Mouse (Mus musculus) heart, postnatal 25 days (tissue): ENCODE results near the gene Bach2. TPM values are rescaled to one million over a fixed set of nuclear protein-coding genes. Genes with fewer than 3 reads are reported as not detected.

Experiments used
- DNase-seq: peaks from one replicate; pipeline ENCODE4 v3.0.0; 2022; ENCODE audit warnings: low spot score
- intact Hi-C: fragments of 180-260 bp; cut with DNase I; formaldehyde crosslinking; loops from one replicate; pipeline ENCODE4 v1.15.1; 2025
- total RNA-seq, 2 experiments: library from RNA; stranded (reverse); gene quantifications; 2 replicates each; pipeline ENCODE4 v1.2.3; 2021

The Bach2 gene
- total RNA-seq, 2 experiments from 2014 or later, result 6.9 to 7.9 TPM

DNA sequence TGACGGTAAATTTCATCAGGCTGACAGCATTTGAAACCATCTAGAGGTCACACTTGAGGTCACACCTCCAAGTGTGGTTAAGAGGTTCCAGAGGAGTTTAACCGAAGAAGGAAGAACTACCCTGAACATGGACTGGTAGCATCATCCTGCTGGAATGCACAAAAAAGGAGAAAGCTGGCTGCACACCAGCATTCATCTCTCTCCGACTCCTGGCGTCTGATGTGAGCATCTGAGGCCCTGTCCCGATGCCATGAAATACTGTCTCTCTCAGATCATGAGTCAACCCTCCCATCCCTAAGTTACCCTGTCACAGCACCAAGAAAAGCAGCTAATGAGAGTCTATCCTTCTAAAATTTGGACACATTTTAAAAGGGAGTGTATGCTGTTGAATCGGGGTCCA, 17.6 kb upstream of the Bach2 start:
- DNase-seq, result no peak
- intact Hi-C loops, result no loop called here

DNA sequence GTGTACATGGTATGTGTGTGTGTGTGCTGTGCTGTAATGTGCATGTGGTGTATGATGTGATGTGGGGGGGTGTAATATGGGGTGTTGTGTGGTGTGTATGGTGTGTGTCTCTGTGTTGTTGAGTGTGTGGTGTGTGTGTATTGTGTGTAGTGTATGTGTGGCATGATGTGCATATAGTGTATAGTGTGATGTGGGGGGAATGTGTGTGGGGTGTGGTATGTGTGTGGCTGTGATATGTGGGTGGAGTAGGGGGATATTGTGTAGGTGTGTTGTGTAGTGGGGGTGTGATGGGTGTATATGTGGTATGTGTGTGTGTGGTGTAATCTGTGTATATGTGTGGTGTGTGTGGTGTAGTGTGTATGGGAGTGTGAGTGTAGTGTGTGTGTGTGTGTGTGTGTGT, 15.0 kb upstream of the Bach2 start:
- no peak for DNase-seq
- intact Hi-C loops, result no loop called here

DNA sequence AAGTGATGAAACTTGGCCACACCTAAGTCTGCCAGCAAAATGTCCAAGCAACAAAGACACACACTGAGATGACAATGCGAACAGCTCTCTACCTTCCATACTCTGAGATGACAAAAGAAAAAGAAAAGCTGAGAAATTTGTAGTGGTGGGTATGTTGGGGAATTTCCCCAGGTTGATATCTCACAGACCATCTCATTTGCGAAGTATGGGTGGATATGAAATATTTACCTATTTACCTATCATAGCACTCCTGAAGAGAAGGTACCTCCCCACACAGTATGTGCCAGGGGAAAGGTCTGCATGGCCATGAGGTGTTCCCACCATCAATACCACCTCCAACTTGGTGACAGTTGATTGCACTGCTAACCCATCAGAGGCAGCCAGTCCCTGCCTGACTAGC, 13.4 kb upstream of the Bach2 start:
- intact Hi-C loops, result loop anchor here (5.0 kb wide), 1 partner anchor 43 kb away; no protein-coding TSS in a partner anchor
- DNase-seq, result no peak

DNA sequence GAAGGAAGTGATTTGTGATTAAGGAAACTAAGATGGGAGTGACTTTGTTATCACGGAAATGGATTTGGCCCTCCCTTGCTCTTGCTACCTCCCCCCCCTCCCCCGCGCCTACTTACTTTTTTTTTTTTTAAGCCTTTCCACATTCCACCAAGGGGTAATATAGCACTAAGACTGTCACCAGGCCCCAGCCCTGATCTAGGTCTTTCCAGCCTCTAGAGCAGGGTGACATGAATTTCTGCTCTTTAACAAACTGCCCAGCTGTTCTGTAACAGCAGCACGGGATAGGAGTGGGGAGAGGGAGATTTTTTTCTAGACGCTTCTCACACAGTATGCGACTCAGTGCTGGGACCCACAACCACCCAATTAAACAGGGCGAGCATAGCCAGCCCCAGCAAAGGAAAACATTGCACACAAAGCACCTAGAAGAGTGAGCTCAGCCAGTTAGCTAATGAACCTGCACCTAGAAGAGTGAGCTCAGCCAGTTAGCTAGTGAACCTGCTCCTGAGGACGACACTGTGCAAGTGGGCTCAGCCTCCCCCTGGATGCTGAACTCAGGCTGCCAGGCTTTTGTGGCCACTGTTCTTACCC, 10.5 kb upstream of the Bach2 start:
- no peak for DNase-seq
- intact Hi-C loops, result loop anchor here (5.0 kb wide), 1 partner anchor 46 kb away; no protein-coding TSS in a partner anchor

DNA sequence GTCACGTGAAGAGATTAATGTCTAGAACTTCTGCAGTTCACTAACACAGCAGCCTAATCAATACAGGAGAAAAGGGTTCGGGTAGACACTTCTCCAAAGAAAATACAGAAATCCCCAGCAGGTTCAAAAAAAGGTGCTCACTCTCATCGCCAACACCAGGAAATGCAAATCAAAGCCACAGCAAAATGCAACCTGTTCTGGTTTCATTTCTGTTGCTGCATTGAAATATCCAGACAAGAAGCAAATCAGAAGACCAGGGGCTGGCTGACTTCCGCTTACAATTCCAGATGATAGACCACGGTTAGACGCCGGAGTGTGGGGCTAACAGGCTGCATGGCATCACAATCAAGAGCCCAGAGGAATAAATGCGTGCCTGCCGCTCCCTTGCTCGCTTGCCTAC, 9.3 kb upstream of the Bach2 start:
- no peak for DNase-seq
- intact Hi-C loops, result loop anchor here (5.0 kb wide), 1 partner anchor 47 kb away; no protein-coding TSS in a partner anchor

DNA sequence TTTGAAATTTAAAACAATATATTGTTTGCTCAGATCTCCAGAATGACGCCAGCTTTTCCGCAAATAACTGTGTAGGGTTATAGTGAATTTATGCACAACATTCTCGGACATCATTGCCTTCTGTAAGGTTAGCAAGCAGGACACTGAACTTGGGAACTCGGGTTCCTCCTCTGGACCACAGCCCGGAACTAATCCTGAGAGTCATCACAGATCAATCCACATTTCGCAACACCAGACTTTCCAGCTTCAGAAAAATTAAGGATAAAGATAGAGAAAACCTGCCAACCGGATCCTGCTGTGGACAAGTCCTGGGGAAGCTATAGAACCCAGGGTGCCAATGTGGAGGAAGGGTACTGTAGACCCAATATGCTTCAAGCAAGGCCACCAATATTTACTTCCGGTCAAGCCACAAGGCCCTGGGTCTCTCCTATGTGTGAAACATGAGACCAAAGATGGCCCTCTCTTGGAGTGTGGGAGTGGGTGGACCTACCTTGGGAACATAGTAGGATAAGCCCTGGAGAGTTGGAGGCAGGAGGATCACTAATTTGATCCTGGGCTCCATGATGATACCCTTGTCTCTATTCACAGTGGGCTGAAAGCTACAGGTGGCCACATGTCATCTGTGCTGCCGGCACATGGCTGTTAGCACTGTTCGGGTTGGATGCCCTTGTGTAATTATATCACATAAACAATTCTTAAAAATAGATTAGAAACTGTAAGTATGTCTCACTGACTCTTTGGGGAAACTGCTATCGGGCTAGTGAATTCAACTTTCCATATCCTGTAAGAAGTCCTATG, 7.1 kb upstream of the Bach2 start:
- no peak for DNase-seq
- intact Hi-C loops, result no loop called here

DNA sequence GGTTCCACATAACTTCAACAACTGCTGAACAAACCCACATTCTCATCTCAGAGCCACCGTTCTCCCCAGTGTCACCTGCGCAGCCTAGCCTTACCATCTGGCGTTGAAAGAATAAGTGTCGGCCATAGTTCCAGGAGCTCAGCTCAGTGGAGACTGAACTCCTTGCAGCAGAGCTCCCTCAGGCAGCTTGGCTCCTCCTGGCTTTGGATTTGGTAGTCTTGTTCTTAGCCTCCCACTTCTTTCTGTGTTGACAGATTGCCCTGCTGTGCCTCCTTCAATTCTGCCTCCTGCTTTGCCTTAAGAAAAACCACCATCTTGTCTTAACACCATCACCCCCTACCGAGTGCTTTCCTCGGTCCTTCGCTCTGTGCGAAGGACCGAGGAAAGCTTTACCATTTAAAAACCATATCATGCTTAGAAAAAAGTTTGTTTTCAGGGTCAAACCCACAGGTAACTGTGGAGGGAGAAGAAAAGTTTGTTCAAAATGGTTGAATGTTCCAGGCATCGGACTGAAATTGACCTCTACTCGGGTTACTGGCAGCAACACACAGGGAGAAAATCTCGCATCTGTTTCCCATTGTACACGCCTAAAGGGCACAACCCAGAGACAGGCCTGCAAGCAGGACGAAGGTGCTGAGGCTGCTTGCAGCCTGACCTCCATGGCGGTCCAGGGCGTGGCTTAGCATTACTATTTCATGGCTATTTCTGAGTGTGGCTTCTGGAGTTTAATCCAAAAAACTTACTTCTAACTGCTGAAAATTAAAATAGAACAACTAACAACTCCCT, 2.5 kb upstream of the Bach2 start:
- DNase-seq, result no peak
- intact Hi-C loops, result no loop called here

DNA sequence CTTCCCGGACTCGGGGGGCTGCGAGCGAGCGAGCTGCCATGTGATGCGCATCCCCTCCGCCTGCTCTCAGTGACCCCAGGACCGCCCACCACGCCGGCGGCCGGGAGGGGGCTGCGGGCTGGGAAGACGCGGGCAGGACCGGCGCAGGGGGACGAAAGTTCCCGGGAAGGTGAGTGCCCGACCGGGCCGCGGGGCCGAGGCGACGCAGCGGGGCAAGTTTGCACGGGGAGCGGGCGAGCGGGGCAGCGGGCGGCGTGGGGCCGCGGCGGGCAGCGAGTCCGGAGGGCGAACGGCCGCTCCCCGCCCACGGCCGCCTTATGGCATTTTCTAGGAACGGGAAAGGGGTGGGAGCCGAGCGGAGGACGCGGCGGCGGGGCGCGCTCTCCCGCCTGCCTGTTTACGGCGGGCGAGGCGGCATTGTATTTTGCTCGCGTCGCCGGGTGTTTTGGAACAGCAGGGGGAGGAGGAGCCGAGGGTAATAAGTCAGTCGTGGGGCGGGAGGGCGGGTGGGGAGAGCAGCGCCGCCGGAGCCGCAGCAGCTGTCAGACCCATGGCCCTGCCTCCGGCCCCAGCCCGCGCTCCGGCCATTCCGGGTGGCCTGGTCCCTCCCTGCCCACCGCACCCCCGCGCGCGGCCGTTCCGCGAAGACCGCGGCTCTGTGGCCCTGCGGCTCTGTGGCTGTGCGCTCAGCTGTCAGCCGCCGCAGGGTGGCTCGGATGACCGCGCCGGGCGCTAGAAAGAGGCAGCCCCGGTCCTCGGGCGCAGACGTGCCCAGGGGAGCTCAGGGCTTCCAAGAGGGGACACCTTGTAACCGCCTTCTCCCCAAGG, 531 bp downstream of the Bach2 start:
- DNase-seq, result peak; percentile 68
- intact Hi-C loops, result loop anchor here (2.0 kb wide), 1 partner anchor 298 kb away; no protein-coding TSS in a partner anchor

DNA sequence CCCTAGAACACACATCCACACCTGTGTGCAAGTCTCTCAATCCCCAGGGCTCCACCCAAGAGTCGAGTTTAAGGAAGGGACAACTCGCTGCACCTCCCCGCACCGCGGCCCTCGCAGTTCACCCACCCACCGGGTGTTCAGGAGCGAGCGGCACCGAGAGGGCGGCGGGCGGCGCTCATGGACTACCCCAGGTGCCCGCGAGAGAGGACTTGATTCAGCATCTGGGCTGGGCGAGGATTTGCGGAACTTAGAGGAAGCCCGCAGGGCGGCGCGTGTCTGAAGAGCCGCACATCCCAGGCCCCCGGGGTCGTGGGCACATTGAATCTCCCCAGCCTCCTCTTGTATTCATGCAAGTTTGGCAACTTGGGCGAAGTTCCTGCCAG, 1.1 kb downstream of the Bach2 start:
- intact Hi-C loops, result loop anchor here (2.0 kb wide), 1 partner anchor 297 kb away; no protein-coding TSS in a partner anchor
- DNase-seq, result peak; percentile 56

DNA sequence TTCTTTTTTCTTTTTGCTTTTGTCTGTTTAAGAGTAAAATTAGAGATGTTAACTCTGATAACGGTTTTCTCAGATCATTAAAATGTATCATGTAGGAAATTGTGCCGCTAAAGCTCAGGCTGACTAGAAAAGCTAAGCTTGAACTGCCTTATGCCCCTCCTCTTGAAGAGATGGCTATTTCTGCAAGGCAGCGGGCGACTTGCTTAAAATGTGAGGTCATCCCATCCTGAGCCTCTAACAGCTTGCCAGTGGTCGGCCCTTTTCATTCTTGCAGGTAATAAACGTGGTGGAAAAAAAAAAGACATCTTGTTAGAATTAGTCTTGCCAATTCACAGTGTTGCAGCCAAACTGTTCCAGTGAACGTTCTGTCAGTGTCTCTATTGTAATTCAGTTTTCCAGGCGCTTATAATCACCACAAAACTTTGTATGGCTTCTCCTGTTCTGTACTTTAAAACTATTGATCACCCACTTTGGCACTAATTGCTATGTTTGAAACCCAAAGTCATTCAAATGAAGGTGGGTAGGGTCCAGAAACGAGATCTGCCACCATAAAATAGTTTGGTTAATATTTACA, 1.9 kb downstream of the Bach2 start:
- intact Hi-C loops, result no loop called here
- no peak for DNase-seq

DNA sequence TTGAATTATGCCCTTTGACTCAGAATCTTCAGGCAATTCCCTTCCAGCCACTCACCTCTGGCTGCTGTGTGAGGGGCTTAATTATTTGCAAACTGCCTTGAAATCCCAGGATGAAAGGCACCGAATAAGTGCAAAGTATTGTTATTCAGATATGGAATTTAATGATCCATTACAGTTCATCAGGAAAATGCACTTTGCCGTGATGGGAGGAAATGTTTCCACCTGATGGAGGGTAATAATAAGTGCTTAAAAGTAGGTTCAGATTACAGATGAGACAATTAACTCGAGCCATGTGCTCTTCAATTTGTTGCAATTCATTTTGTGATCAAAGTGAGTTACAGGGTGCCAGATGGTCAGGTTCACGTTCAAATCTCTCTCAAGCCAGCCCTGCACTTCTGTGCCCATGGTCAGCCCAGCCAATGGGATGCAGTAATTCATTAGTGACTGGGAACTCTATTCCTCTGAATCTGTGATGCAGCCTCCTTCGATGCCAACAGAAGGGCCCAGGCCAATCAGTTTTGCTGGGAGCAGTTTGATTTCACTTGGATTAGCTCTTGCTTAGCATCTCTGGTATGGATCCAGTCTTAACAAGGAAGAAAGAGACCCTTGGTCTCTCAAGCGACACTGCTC, 2.9 kb downstream of the Bach2 start:
- no peak for DNase-seq
- intact Hi-C loops, result no loop called here

DNA sequence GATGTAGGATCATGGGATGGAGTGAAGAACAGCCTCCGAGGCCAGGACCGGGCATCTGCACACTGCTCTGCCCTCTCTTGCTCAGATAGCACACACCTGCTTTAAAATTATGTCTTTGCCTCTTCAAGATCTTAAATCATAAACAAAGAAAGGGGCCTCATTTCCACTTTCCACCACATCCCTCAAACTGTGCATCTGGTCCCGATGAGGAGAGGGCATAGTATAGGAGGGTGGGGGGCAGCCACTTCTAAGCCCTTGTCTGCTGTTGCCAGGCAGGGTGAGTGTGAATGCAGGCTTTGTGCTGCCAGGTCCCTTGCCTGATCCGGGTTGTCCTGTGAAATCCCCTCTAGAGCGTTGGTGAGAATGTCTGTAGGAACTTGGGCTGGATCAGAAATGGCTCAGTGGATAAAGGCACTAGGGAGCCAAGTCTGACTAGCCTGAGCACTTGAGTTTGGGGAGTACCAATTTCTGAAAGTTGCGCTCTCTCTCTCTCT, 3.6 kb downstream of the Bach2 start:
- intact Hi-C loops, result no loop called here
- DNase-seq, result no peak

DNA sequence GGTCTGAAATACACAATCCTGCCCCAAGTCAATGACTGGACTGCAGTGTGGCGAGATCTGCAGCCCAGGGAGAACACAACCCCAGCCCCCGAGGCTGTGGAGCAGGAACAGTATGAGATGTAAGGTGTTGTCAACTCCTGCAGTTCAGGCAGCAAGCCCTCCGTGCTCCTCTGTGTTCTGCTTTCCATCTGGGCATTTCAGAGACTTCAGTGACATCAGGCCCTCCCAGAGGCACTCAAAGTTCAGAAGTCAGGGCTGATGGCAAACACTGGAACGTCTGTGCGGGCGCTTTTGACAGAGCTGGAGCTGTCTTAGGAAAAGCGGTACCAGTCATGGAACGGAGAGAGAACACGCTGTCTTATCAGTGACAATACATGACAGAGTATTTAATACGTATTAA, 4.9 kb downstream of the Bach2 start:
- no peak for DNase-seq
- intact Hi-C loops, result no loop called here

DNA sequence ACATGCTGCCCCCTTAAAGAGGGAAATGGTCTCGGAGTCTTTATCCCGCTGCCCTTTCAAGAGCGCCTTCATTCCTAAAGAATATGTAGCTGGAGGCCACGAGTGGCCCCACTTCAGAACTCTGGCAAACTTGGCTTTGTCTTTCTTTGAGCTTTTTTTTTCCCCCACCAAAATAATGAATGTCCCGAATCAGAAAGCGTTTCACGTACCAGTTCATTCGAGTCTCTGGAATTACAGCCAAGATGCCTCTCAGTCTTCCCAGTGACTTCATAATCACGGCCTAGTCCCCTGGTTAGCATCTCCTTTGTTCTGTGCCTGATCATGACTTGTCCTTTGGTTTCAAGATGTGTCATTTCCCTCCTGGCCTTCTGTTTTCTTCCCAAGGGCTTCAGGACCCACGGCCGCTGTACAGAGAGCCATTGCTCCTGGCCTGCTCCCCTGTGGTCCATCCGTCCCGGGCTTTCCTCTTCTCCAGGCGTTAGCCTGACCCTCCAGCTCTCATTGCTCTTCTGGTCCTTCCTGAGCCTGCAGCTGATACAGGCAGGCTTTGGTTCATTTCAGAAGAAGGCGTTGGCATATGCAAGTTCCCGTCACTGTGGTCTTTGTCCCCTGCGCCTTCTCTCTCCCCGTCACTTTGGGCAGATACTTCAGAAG, 5.6 kb downstream of the Bach2 start:
- intact Hi-C loops, result no loop called here
- no peak for DNase-seq

DNA sequence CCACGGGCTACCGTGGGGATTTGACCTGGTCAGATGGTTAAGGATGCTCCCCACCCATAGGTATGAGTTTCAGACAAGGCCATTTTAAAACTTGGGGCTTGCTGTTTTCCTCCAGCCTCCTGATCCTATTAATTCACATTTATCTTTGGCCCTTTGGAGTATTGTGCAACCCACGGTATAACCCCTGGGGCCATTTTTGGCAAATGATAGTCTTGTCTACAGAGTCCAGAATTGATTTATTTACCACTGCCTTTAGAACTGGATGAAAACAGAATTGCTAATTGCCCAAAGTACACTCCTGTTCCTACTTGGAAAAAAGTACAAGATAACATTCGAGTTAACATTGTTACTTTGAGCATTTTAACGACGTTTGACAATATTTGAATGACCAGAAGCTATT, 7.0 kb downstream of the Bach2 start:
- no peak for DNase-seq
- intact Hi-C loops, result no loop called here

DNA sequence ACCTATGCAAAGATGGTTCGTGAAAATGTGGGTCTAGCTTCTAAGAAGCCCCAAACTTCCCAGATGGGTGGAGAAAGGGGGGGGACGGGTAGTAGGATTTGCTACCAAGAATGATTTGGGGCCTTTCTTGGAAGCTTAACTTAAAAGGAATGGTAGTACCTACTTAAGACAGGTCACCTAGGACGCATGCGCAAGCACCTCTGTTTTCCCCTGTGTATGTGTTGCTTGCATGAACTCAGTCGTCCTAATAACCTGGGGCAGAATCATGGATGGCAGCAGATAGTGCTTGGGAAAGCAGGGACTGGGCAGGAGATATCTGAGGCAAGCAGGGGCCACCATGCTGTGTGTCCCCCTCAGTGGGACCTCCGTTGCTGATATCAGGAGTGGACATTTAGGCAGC, 7.4 kb downstream of the Bach2 start:
- intact Hi-C loops, result no loop called here
- DNase-seq, result no peak

DNA sequence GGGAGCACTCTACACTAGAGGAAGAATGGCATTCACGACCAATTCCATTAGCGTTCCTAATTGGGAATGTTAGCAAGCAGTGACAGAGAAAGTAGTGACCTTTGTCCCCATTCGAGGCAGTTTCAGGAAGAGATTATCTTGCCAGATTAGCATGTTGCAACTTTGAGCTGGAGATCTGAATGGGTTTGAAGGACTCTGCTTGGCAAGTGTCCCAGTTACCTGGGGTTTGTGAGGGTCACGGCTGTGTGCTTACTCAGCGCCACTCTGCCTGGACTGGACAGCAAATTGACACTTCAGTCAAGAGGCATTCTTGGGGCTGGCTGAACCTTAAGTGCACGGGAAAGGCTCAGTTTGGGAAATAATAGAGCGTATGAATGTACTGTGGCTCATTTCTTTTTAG, 8.2 kb downstream of the Bach2 start:
- DNase-seq, result no peak
- intact Hi-C loops, result no loop called here

DNA sequence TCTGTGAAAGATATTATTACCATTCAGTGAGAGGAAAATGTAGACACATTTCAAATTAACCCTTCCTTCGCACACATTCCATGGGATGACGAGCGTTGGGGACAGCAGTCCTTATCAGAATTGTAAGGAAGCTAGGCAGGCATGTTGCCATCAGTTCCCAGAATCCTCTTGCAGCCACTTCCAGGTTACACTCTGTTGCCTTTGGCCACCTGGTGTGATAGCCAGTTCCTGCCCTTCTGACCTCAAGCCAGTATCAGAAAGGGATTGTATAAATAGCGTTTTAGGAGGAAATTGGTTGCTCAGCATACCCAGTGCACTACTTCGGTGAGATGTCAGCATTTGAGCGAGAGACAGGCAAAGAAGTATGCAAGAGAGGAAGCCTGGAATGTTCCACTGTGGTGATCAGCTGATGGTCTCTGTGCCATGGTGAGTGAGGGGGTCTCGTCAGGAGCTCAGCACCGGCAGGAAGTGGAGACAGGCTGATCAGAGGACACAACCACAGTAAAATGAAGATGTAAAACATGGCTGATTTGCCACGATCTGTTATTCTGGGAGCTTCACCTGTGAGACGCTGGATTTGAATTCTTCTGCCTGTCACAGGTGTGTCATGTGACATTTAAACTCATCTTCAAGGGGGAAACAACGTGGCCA, 9.0 kb downstream of the Bach2 start:
- intact Hi-C loops, result loop anchor here (2.0 kb wide), 3 partner anchors 95 to 291 kb away; no protein-coding TSS in a partner anchor
- no peak for DNase-seq
